Mouse (Mus musculus) thymus, postnatal 25 days (tissue): ENCODE data around the gene Snx4.
"Not testable (repeated sequence)": the region's sequence is repeated elsewhere in the genome, so short reads cannot be mapped to it uniquely, and the experiment has no call there.

Experiments
- DNase-seq: peaks from one replicate; pipeline ENCODE4 v3.0.0; 2022

Gene Snx4

GRCm38 (mm10) chr16:33251194-33252051 lies at the start of gene Snx4:
Gene Snx4 (plus strand): TSS chr16:33251442.
- DNase-seq, result peak; percentile 96

- DNase-seq, result no peak
Measured at GRCm38 (mm10) chr16:33210812-33211211, 40.4 kb upstream of the Snx4 start.

- no peak for DNase-seq
Measured at GRCm38 (mm10) chr16:33216313-33217003, 34.8 kb upstream of the Snx4 start.

- DNase-seq, result not testable (repeated sequence)
Measured at GRCm38 (mm10) chr16:33217553-33218085, 33.6 kb upstream of the Snx4 start.

GRCm38 (mm10) chr16:33222482-33222881 lies 28.8 kb upstream of the Snx4 start:
- no peak for DNase-seq

GRCm38 (mm10) chr16:33224381-33224780 lies 26.9 kb upstream of the Snx4 start:
- no peak for DNase-seq

- DNase-seq, result no peak
Measured at GRCm38 (mm10) chr16:33234128-33234527, 17.1 kb upstream of the Snx4 start.

GRCm38 (mm10) chr16:33236151-33236550 lies 15.1 kb upstream of the Snx4 start:
- no peak for DNase-seq

- no peak for DNase-seq
Measured at GRCm38 (mm10) chr16:33239305-33239704, 11.9 kb upstream of the Snx4 start.

- DNase-seq, result no peak
Measured at GRCm38 (mm10) chr16:33242046-33242445, 9.2 kb upstream of the Snx4 start.

GRCm38 (mm10) chr16:33244136-33244691 lies 7.0 kb upstream of the Snx4 start:
- peak; percentile 25 for DNase-seq

GRCm38 (mm10) chr16:33244933-33245470 lies 6.2 kb upstream of the Snx4 start:
- DNase-seq, result no peak

- no peak for DNase-seq
Measured at GRCm38 (mm10) chr16:33246526-33246925, 4.7 kb upstream of the Snx4 start.

GRCm38 (mm10) chr16:33247006-33247405 lies 4.2 kb upstream of the Snx4 start:
- no peak for DNase-seq

GRCm38 (mm10) chr16:33250651-33251120 lies 556 bp upstream of the Snx4 start:
- DNase-seq, result no peak

- no peak for DNase-seq
Measured at GRCm38 (mm10) chr16:33255601-33256000, 4.4 kb downstream of the Snx4 start.

- DNase-seq, result no peak
Measured at GRCm38 (mm10) chr16:33258530-33258929, 7.3 kb downstream of the Snx4 start.

- no peak for DNase-seq
Measured at GRCm38 (mm10) chr16:33259824-33260223, 8.6 kb downstream of the Snx4 start.

GRCm38 (mm10) chr16:33260825-33261224 lies 9.6 kb downstream of the Snx4 start:
- DNase-seq, result no peak

- peak; percentile 14 for DNase-seq
Measured at GRCm38 (mm10) chr16:33261584-33262061, 10.4 kb downstream of the Snx4 start.

- DNase-seq, result no peak
Measured at GRCm38 (mm10) chr16:33262096-33262495, 10.9 kb downstream of the Snx4 start.

- peak; percentile 10 for DNase-seq
Measured at GRCm38 (mm10) chr16:33267616-33268253, 16.5 kb downstream of the Snx4 start.
